Mouse (Mus musculus) A20 (cell line): ENCODE measurements around the gene Nkiras2.

ENCODE experiments used
- DNase-seq: peaks from one replicate; pipeline ENCODE4 v3.0.0-alpha.2; 2011; ENCODE audit warnings: low read depth, low spot score

Gene Nkiras2

DNA sequence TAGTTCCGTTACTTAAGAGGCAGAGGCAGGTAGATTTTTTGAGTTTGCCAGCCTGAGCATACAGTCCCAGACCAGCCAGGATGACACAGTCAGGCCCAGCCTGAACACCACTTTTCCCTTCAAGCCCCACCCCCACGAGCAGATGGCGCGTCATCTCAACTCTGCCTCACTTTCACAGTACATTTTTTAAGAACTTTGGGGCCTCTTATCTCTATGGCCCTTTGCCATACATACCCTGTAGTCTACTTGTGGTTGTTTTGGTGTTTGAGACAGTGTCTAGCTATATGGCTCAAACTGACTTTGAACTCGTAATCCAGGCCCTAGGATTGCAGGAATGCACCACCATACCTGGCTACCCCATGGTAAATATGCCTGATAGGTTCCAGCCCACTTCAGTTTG, 9.0 kb downstream of the Nkiras2 start:
- DNase-seq: no peak

DNA sequence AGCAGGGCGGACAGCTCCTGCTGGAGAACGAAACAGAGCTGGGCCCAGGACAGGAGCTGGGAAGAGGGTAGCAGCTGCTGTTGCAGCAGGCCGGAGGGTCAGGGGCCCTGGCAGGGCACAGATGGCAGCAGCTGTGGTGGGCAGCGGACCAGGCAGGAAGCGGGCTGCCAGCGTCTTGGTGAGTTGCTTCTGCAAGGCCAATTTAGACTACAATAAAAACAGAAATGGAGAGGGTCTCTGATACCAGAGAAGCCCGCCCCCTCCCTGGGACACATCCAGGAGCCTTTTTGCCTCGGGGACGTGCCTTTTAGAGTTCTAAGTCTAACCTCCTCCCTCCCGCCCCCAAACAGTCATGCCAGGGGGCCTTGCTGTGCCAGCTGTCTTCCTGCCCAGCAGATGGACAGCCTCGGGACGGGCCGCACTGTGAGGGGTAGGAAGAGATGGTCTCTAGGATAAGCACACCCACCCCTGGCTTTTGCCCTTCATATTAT, 9.9 kb downstream of the Nkiras2 start:
- DNase-seq: no peak

DNA sequence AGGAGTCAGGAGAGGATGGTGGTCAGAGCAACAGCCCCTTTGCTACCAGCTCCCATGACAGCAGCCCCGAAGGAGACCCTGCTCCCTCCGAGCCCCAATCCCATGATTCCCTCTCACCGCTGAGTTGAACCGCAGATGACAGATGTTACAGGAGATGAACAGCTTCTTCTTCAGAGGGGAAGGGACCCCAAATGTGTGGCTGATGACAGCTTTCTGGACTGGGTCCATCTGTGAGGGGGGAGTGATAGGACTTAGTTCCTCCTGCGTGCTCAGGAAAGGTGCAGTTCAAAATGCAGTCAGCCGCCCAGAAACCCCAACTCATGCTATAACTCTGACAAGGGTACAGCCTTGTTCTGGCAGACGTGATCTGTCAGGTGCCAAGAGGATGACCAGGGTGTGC, 15.5 kb downstream of the Nkiras2 start:
- no peak for DNase-seq

DNA sequence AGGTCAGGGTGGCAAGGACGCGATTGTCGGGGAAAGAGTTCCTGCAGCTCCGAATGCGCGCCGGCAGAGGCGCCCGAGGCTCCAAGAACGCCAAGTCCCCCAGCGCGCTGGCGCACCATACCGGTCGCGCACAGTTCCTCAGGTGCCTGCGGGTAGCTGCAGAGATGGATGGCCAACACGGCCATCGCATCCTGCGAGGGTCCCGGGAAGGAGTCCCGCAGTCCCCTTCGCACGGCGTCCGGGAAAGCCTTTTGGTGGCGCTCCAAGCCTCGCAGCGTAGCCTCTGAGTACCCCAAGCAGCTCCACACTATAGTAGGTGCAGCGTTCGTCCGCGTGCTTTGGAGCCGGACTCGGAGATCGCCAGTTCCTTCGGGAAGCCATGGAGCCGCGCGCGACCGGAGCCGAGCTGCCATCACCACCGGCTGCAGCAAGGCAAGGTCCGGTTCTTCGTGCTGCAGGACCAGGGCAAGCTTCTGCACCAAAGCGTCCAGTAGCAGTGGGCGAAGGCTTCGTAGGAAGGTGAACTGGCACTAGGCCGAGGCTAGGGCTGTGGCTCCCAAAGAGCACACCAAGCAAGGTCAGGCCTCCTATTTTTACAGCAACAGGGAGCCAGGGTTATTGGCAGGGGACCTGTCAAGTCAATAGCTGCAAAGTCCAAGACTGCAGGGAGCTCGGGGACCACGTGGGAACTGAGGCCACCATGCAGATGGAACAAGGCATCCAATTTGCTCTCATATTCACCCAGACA, 21.3 kb downstream of the Nkiras2 start:
- no peak for DNase-seq

DNA sequence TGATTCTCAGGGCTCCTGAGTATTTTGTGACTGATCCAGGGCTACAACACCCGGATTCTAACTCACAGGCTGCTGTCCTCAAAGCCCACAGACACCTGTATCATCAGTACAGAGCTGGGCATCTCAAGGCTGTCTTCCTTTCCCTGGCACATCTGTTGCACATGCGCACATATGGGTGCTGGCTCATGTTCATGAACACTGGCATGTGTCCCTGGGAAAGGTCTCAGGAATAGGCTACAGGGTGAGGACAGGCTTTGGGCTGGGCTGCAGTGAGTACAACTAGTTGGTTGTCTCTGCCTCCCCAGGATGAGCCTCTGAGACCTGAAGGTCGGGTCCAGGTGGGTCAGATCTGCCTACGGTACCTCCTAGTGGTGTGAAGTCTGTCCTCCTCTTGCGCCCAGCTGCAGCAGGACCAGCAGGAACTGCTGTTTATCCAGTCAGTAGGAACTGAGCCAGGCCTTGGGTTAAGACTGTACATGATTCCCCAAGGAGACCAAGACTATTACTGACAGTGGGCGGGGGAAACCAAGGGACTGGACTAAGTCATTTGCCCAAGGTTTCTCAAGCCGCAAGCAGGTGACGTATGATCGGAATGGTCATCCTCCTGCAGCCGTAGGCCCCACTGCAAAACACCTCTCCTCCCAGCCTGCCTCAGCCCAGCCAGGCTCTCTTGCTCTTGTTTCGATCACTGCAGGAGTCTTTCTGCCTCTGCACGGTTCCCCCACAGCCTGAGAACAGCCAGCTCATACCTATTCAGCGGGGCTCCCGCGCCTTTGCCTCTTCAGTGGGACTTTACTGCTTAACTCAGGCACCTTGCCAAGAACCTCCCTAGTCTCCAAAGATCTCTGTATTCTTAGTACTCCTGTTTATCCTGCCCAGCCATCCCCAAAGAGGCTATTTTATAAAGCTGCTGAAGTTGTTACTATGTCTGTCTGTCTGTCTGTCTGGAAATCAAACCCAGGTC, 24.9 kb downstream of the Nkiras2 start:
- no peak for DNase-seq

DNA sequence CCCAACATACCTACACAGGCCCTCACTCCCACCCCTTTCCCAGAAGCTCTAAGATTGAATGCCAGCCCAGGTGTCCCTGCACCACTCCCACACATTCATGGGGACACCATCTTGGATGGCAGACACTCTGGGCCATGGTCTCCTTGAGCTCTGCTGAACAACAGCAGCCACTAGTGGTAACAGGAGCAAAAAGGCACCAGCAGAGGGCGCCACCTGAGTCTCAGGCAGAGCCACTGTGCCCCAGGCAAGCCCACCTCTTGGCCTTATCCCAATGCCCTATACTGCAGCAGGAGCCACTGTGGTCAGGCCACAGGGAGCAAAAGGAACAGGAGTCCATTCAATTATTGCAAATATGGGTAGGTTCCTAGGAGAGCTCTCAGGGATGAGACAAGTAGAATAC, 27.2 kb downstream of the Nkiras2 start:
- DNase-seq: peak; percentile 82

DNA sequence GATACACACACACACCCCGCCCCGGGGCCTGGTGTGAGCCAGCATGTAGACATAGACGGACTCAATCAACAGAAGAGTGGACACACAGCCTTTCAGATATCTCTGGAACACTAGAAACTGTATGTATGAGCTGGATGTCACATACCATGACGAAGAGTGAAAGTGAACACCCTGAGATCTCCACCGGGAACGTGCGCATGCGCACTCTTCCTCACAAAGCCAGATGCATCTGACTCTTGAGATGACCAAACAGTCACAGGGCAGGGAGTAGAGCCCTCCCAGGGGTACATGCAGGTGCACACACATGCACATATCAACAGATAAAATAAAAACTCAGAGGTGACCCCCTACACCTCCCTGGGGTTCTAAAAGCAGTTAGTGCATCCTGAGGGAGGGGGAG, 29.4 kb downstream of the Nkiras2 start:
- DNase-seq: peak; percentile 70

DNA sequence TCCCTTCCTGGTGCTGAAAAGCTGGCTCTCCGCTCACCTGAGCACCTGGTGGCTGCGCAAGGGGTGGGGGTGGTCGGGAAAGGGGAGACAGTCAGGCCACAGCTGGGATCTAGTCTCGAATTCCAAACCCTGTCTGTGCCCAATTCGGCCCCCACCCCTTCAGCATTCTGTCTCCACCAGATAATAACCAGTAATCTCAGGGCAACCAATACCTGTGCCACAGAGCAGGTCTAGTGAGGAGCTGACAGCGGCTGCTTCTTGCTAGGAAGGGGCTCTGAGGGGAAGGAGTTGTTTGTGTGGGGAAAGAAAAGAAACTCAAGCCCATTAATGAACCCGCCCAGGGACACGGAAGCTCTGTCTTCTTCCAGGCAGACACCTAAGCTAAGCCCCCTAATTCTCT, 32.2 kb downstream of the Nkiras2 start:
- DNase-seq: no peak

DNA sequence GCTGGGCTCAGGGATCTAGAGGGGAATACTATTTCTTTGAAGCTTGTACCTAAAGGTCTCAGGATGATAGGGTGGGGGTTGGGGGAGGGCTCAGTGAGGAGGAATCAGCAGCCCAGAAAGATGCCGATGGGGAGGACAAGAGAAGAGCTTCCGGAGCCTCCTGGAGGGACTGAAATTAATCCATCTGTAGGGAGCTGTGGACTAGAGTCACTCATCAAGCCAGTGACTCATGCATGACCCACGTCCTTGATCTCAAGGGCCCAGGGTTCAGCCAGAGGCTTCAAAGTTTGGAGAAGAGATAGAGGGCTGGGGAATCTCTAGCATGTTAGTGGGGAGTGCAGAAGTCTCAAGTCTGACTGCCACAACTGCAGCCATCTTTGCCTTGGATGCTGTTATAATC, 32.7 kb downstream of the Nkiras2 start:
- no peak for DNase-seq

DNA sequence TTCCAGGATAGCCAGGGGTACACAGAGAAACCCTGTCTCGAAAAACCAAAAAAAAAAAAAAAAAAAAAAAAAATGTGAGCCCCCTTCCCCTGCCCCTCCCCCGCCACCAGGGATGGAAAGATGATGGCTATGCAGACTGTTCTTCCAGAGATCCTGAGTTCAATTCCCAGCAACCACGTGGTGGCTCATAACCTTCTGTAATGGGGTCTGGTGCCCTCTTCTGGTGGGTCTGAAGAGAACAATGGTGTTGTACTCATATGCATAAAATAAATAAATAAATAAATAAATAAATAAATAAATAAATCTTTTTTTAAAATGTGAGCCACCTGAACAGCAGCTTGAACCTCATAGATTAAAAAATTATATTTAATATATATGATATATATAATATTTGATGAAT, 36.5 kb downstream of the Nkiras2 start:
- peak; percentile 27 for DNase-seq

DNA sequence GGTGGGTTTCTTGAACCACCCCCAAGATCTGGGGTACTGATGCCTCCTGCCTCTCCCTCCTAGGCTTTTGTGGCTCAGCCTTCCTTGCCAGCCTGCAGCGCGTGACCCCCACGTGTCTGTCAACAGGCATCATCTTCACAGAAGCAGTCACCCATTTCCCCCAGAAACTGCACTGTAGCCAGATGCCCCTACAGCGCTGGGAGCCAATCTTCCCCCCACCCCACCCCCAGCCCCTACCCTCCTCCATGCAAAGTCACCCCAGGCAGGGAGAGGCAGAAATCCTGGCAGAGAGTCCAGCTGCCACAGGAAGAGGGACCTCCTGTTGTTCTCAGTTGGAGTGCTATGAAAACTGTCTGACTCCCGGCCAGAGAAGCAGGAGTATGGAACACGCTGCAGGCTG, 37.4 kb downstream of the Nkiras2 start:
- DNase-seq: no peak

DNA sequence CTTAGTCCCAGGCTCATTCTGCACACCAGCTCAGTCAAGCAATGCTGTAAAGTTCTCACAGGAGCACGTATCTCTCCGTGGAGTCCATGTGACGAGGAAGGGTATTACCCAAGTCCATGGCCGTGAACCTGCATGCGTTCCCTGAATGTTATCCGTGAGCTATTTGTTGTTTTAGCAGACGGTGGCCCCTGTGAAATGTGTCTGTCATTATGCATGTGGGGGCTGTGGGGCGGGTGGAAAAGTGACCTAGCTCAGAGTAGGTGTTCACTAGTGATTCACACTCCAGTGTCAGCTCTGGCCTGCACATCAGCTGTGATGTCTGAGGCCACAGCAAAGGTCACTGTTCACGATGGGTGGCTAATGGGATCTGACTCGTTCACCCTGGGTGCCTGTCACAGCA, 40.8 kb downstream of the Nkiras2 start:
- DNase-seq: no peak

DNA sequence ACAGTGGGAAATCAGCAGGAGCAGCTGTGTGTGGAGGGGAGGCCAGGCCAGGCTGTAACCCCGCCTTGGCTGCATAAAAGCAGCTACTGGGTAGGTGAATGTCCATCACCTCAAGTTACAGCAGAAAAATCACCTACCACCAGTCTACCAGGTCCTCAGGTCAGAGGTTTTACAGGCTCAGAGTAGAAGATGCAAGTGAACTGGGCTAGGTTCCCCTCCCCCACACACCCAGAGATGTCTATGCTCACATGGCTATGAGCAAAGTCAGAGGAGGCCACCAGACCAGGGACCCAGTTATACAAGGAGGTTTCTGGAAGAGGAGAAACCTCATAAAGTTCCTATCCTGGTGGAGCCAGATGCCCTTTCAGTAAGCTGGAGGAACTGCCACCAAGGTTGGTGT, 52.0 kb downstream of the Nkiras2 start:
- no peak for DNase-seq

DNA sequence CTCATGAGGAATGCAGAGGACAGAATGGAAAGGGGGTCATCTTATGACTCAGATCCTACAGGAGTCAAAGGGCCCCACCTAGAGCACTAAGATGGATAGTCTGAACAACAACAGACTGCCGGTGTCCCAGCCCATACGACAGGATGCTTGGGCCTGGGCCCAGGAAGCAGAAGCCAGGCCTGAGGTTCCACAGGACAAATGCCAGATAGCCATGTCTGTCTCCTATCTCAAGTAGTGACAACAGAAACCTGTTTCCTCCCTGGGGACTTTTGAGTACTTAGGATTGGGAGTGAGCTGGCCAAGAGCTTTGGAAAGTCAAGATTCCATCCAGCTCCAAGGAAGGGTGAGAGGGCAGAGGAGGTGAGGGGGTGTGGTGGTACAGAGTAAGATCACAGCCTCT, 52.9 kb downstream of the Nkiras2 start:
- DNase-seq: no peak

DNA sequence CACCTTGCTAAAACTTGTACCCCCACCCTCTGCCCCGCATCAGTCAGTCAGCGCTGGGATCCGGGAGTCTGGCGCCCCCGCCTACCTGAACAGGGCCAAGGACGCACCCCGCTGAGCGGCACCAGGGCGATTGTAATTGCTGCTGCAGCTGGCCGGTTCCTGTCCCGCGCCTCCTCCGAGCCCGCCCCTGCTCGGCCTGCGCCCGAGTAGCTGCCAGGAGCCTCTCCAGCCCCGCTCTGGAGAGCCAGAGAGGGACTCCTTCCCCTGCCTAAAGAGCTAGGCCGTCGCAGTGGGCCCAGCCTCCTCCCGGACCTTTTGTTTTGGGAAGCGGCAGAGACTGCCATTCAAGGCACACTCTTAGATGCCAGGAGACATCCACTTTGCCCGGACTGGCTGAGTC, 54.1 kb downstream of the Nkiras2 start:
- no peak for DNase-seq
